Mouse (Mus musculus): ENCODE data around the gene Npy4r. TPM values are rescaled to one million over a fixed set of nuclear protein-coding genes. Genes with fewer than 3 reads are reported as not detected.

Gene Npy4r
- total RNA-seq, 2 experiments from 2014 or later, result not detected

- no peak for ATAC-seq (replicated peaks; ENCODE audit: low FRiP score, low TSS enrichment, poor library complexity, severe bottlenecking)
These were observed 31.4 kb downstream of the Npy4r start for GRCm38 (mm10) chr14:34120923-34121351.

- ATAC-seq (replicated peaks; ENCODE audit: low FRiP score, low TSS enrichment, poor library complexity, severe bottlenecking), result no peak
These were observed 32.0 kb downstream of the Npy4r start for GRCm38 (mm10) chr14:34120016-34120910.

GRCm38 (mm10) chr14:34119046-34119723, 33.1 kb downstream of the Npy4r start:
- no peak for ATAC-seq (replicated peaks; ENCODE audit: low FRiP score, low TSS enrichment, poor library complexity, severe bottlenecking)

GRCm38 (mm10) chr14:34114311-34114710, 38.0 kb downstream of the Npy4r start:
- no peak for ATAC-seq (replicated peaks; ENCODE audit: low FRiP score, low TSS enrichment, poor library complexity, severe bottlenecking)

GRCm38 (mm10) chr14:34107594-34107993, 44.7 kb downstream of the Npy4r start:
- ATAC-seq (replicated peaks; ENCODE audit: low FRiP score, low TSS enrichment, poor library complexity, severe bottlenecking), result no peak

GRCm38 (mm10) chr14:34106389-34107062, 45.8 kb downstream of the Npy4r start:
- peak; percentile 67; the same call in 1 of the 2 replicates for ATAC-seq (replicated peaks; ENCODE audit: low FRiP score, low TSS enrichment, poor library complexity, severe bottlenecking)

GRCm38 (mm10) chr14:34104892-34105291, 47.4 kb downstream of the Npy4r start:
- ATAC-seq (replicated peaks; ENCODE audit: low FRiP score, low TSS enrichment, poor library complexity, severe bottlenecking), result peak; percentile 57; the same call in 1 of the 2 replicates

GRCm38 (mm10) chr14:34103855-34104254, 48.4 kb downstream of the Npy4r start:
- ATAC-seq (replicated peaks; ENCODE audit: low FRiP score, low TSS enrichment, poor library complexity, severe bottlenecking), result no peak

- no peak for ATAC-seq (replicated peaks; ENCODE audit: low FRiP score, low TSS enrichment, poor library complexity, severe bottlenecking)
These were observed 49.7 kb downstream of the Npy4r start, which contains the start of gene A630023A22Rik for GRCm38 (mm10) chr14:34102601-34103000. TSS of gene A630023A22Rik (minus strand) at chr14:34102754.

- no peak for ATAC-seq (replicated peaks; ENCODE audit: low FRiP score, low TSS enrichment, poor library complexity, severe bottlenecking)
These were observed 56.1 kb downstream of the Npy4r start for GRCm38 (mm10) chr14:34096161-34096560.

Other genes starting within 250 kb of the Npy4r start
- gene Gdf10, start 228.9 kb downstream of the Npy4r start, total RNA-seq (2014; fragmentation: Nextera tagmentation), result not detected in 2 replicates
- not detected in 2 replicates for gene Gdf10, start 228.9 kb downstream of the Npy4r start, total RNA-seq (2017)
- not detected in 2 replicates for gene Gdf2, start 211.4 kb downstream of the Npy4r start, total RNA-seq (2014; fragmentation: Nextera tagmentation)
- not detected in 2 replicates for gene Gdf2, start 211.4 kb downstream of the Npy4r start, total RNA-seq (2017)
- gene Rbp3, start 198.5 kb downstream of the Npy4r start, total RNA-seq (2014; fragmentation: Nextera tagmentation), result not detected in 2 replicates
- not detected in 2 replicates for gene Rbp3, start 198.5 kb downstream of the Npy4r start, total RNA-seq (2017)
- 0.10 TPM in 1 of 2 replicates, not detected in the other for gene Zfp488, start 173.7 kb downstream of the Npy4r start, total RNA-seq (2014; fragmentation: Nextera tagmentation)
- 0.19 TPM in 1 of 2 replicates, not detected in the other for gene Zfp488, start 173.7 kb downstream of the Npy4r start, total RNA-seq (2017)
- gene Gm30083, start 137.3 kb downstream of the Npy4r start, total RNA-seq (2014; fragmentation: Nextera tagmentation), result not detected in 2 replicates
- not detected in 2 replicates for gene Gm30083, start 137.3 kb downstream of the Npy4r start, total RNA-seq (2017)
- gene Gm5460, start 135.7 kb downstream of the Npy4r start, total RNA-seq (2014; fragmentation: Nextera tagmentation), result not detected in 2 replicates
- gene Gm5460, start 135.7 kb downstream of the Npy4r start, total RNA-seq (2017), result not detected in 2 replicates
- not detected in 2 replicates for gene Antxrl, start 99.8 kb downstream of the Npy4r start, total RNA-seq (2014; fragmentation: Nextera tagmentation)
- not detected in 2 replicates for gene Antxrl, start 99.8 kb downstream of the Npy4r start, total RNA-seq (2017)
- not detected in 2 replicates for gene Anxa8, start 66.5 kb downstream of the Npy4r start, total RNA-seq (2014; fragmentation: Nextera tagmentation)
- gene Anxa8, start 66.5 kb downstream of the Npy4r start, total RNA-seq (2017), result not detected in 2 replicates
- not detected in 2 replicates for gene A630023A22Rik, start 49.7 kb downstream of the Npy4r start, total RNA-seq (2014; fragmentation: Nextera tagmentation)
- not detected in 2 replicates for gene A630023A22Rik, start 49.7 kb downstream of the Npy4r start, total RNA-seq (2017)
- not detected in 2 replicates for gene Gprin2, start 49.2 kb upstream of the Npy4r start, total RNA-seq (2014; fragmentation: Nextera tagmentation)
- not detected in 2 replicates for gene Gprin2, start 49.2 kb upstream of the Npy4r start, total RNA-seq (2017)
- not detected in 2 replicates for gene Syt15, start 67.1 kb upstream of the Npy4r start, total RNA-seq (2014; fragmentation: Nextera tagmentation)
- not detected in 2 replicates for gene Syt15, start 67.1 kb upstream of the Npy4r start, total RNA-seq (2017)
- 8.0 and 9.1 TPM in 2 replicates for gene Shld2, start 158.0 kb upstream of the Npy4r start, total RNA-seq (2014; fragmentation: Nextera tagmentation)
- 17.1 and 18.0 TPM in 2 replicates for gene Shld2, start 158.0 kb upstream of the Npy4r start, total RNA-seq (2017)
- 38.5 and 40.5 TPM in 2 replicates for gene Glud1, start 158.2 kb upstream of the Npy4r start, total RNA-seq (2014; fragmentation: Nextera tagmentation)
- gene Glud1, start 158.2 kb upstream of the Npy4r start, total RNA-seq (2017), result 34.3 and 37.8 TPM in 2 replicates
- not detected in 2 replicates for gene Fam25c, start 202.9 kb upstream of the Npy4r start, total RNA-seq (2014; fragmentation: Nextera tagmentation)
- gene Fam25c, start 202.9 kb upstream of the Npy4r start, total RNA-seq (2017), result not detected in 2 replicates
- not detected in 2 replicates for gene Sncg, start 222.3 kb upstream of the Npy4r start, total RNA-seq (2014; fragmentation: Nextera tagmentation)
- gene Sncg, start 222.3 kb upstream of the Npy4r start, total RNA-seq (2017), result not detected in 2 replicates
- gene Mmrn2, start 223.0 kb upstream of the Npy4r start, total RNA-seq (2014; fragmentation: Nextera tagmentation), result not detected in 2 replicates
- gene Mmrn2, start 223.0 kb upstream of the Npy4r start, total RNA-seq (2017), result not detected in 2 replicates